In genomic region chr15:11971854-11972420, GRCm38 (mm10) we compare ENCODE assay signal across 8 mouse cellular contexts. TPM values are rescaled to one million over a fixed set of nuclear protein-coding genes. Genes with fewer than 3 reads are reported as not detected.
DNase-seq lines count a peak whose midpoint lies in the region; ATAC-seq lines count a peak whose summit lies in the region.

No protein-coding gene starts in this region.

- H3K9me3 ChIP-seq in hindbrain, embryonic 15.5 days: no peaks in the 10 kb centered on the region
- peaks cover 24% of the 10 kb centered on the region for H3K9me3 ChIP-seq in megakaryocyte, embryonic 14.5 days

- 26% methylated on average over 13 of the region's 13 CpGs for WGBS in hindbrain, embryonic 15.5 days

- H3K36me3 ChIP-seq in hindbrain, embryonic 15.5 days: 0 out of 2 replicates have a peak, but pooled peaks cover under 1% of the 10 kb centered on the region
- peaks cover 27% of the 10 kb centered on the region for H3K36me3 ChIP-seq in megakaryocyte, embryonic 14.5 days (replicated peaks; ENCODE audit: low read length)

- no peak overlapping the region for H3K4me3 ChIP-seq in hindbrain, embryonic 15.5 days
- H3K4me3 ChIP-seq in megakaryocyte, embryonic 14.5 days (replicated peaks): peak overlapping the region; percentile 46

- H3K27ac ChIP-seq in hindbrain, embryonic 15.5 days (replicated peaks): no peak overlapping the region

- peak; percentile 78 for ATAC-seq in hindbrain, embryonic 15.5 days (ENCODE audit: low FRiP score, low read depth)

- DNase-seq in R1 (ENCODE audit: low read depth, low spot score): peak; percentile 83
- DNase-seq in cerebellum, postnatal 14 days: peak; percentile 92 to 93
- DNase-seq in gastrocnemius, adult 18-20 months (ENCODE audit: low spot score): peak; percentile 88
- DNase-seq in layer of hippocampus, postnatal 36 days: peak; percentile 71 to 76
- DNase-seq in right cerebral cortex, adult 18-20 months: peak; percentile 83
- peak; percentile 61 to 66 for DNase-seq in urinary bladder, adult 18-20 months (ENCODE audit: low spot score in 2 of 2)

- no peaks in the 10 kb centered on the region for H3K4me1 ChIP-seq in hindbrain, embryonic 15.5 days (replicated peaks)
- peaks cover 11% of the 10 kb centered on the region for H3K4me1 ChIP-seq in megakaryocyte, embryonic 14.5 days

- H3K27me3 ChIP-seq in hindbrain, embryonic 15.5 days: no peaks in the 10 kb centered on the region
- H3K27me3 ChIP-seq in megakaryocyte, embryonic 14.5 days (replicated peaks): peaks cover 8% of the 10 kb centered on the region

- H3K4me2 ChIP-seq in hindbrain, embryonic 15.5 days: no peak overlapping the region

- no peak overlapping the region for H3K9ac ChIP-seq in hindbrain, embryonic 15.5 days

RNA-seq across cellular contexts. Expression of gene Sub1, which starts 24.8 kb away (rescaled TPM):
- 100 to 1,000 TPM in 1 of 2 experiments, 10 to 100 TPM in 1; 85.1 to 119 TPM for total RNA-seq in gastrocnemius, adult 18-20 months (2021)
- polyA plus RNA-seq in hindbrain, embryonic 15.5 days (2015; fragmentation: Nextera tagmentation; extraction: Ambion mirVana): 489 and 545 TPM in 2 replicates
- 100 to 1,000 TPM; 283 to 353 TPM for total RNA-seq in layer of hippocampus, postnatal 36 days (2021)
- 24.6 TPM in 1 of 2 replicates, not detected in the other for polyA plus RNA-seq in megakaryocyte, embryonic 14.5 days (2012; ENCODE audit: insufficient read depth, low replicate concordance)
